Mouse (Mus musculus) megakaryocyte, embryonic 14.5 days (primary cell): Measurements from ENCODE around the gene Tldc1. TPM values are rescaled to one million over a fixed set of nuclear protein-coding genes. Genes with fewer than 3 reads are reported as not detected.

Experiments used
- H3K27me3 ChIP-seq: replicated peaks from 2 replicates; pipeline ENCODE3; 2012; ENCODE audit warnings: inconsistent platforms
- H3K36me3 ChIP-seq: replicated peaks from 2 replicates; pipeline ENCODE3; 2012; ENCODE audit warnings: low read length, inconsistent platforms, mixed read lengths
- H3K4me1 ChIP-seq: 2 replicates; pipeline ENCODE4 v1.6.1; 2012; ENCODE audit warnings: inconsistent platforms
- H3K4me3 ChIP-seq: replicated peaks from 2 replicates; pipeline ENCODE3; 2012; ENCODE audit warnings: moderate library complexity, mild to moderate bottlenecking, inconsistent platforms
- H3K9me3 ChIP-seq: 2 replicates; pipeline ENCODE4 v1.6.1; 2012; ENCODE audit warnings: inconsistent platforms
- FLI1 ChIP-seq: IDR thresholded peaks from 2 replicates; pipeline ENCODE4 v1.6.1; 2012; ENCODE audit warnings: low read length, inconsistent platforms, mixed read lengths
- GATA1 ChIP-seq: IDR thresholded peaks from 3 replicates; pipeline ENCODE4 v1.6.1; 2012; ENCODE audit warnings: mixed read lengths, low read length, inconsistent platforms, borderline replicate concordance
- polyA plus RNA-seq: library from polyadenylated mRNA; stranded (reverse); fragments of >175 nt; gene quantifications from 2 replicates; pipeline ENCODE4 v1.2.3, GENCODE M21; 2012; ENCODE audit warnings: low replicate concordance; ENCODE audit not compliant: insufficient read depth

Gene Tldc1
- polyA plus RNA-seq, 1 experiment, result 1.7 TPM

- H3K4me1 ChIP-seq, result peaks cover 18% of the 10 kb centered on the region
- no peak overlapping the region for H3K4me3 ChIP-seq
- no peak for TF ChIP-seq GATA1
- TF ChIP-seq FLI1, result no peak
- H3K27me3 ChIP-seq, result peaks cover 56% of the 10 kb centered on the region
- H3K9me3 ChIP-seq, result no peaks in the 10 kb centered on the region
- H3K36me3 ChIP-seq, result no peaks in the 10 kb centered on the region
These were observed 41.8 kb downstream of the Tldc1 start for GRCm38 (mm10) chr8:119736348-119736917.

- Histone ChIP-seq H3K4me1 (no peaks in the 10 kb centered on the region), H3K36me3 (no peaks in the 10 kb centered on the region), H3K4me3 (no peak overlapping the region), H3K9me3 (no peaks in the 10 kb centered on the region), H3K27me3 (peaks cover 76% of the 10 kb centered on the region)
- TF ChIP-seq FLI1, result no peak
- TF ChIP-seq GATA1, result no peak
These were observed 46.1 kb downstream of the Tldc1 start for GRCm38 (mm10) chr8:119732072-119732471.

GRCm38 (mm10) chr8:119728351-119728895, 49.8 kb downstream of the Tldc1 start:
- Histone ChIP-seq H3K4me1 (peaks cover 12% of the 10 kb centered on the region), H3K27me3 (peaks cover 83% of the 10 kb centered on the region), H3K36me3 (no peaks in the 10 kb centered on the region), H3K4me3 (no peak overlapping the region), H3K9me3 (peaks cover 3% of the 10 kb centered on the region; the same call in 1 of the 2 replicates)
- TF ChIP-seq GATA1 (no peak), FLI1 (no peak)

- Histone ChIP-seq H3K4me1 (peaks cover 14% of the 10 kb centered on the region), H3K4me3 (no peak overlapping the region), H3K9me3 (peaks cover 3% of the 10 kb centered on the region; the same call in 1 of the 2 replicates), H3K36me3 (no peaks in the 10 kb centered on the region), H3K27me3 (peaks cover 84% of the 10 kb centered on the region)
- TF ChIP-seq FLI1, result no peak
- no peak for TF ChIP-seq GATA1
These were observed 51.1 kb downstream of the Tldc1 start for GRCm38 (mm10) chr8:119727093-119727492.

GRCm38 (mm10) chr8:119724596-119724995, 53.6 kb downstream of the Tldc1 start:
- H3K4me3 ChIP-seq, result no peak overlapping the region
- no peak for TF ChIP-seq GATA1
- TF ChIP-seq FLI1, result no peak
- no peaks in the 10 kb centered on the region for H3K36me3 ChIP-seq
- H3K27me3 ChIP-seq, result peaks cover 84% of the 10 kb centered on the region
- H3K4me1 ChIP-seq, result peaks cover 14% of the 10 kb centered on the region
- peaks cover 3% of the 10 kb centered on the region; the same call in 1 of the 2 replicates for H3K9me3 ChIP-seq

- H3K4me3 ChIP-seq, result peak overlapping the region; percentile 54
- H3K27me3 ChIP-seq, result peaks cover 85% of the 10 kb centered on the region
- H3K4me1 ChIP-seq, result peaks cover 14% of the 10 kb centered on the region
- peaks cover 3% of the 10 kb centered on the region; the same call in 1 of the 2 replicates for H3K9me3 ChIP-seq
- H3K36me3 ChIP-seq, result no peaks in the 10 kb centered on the region
- no peak for TF ChIP-seq FLI1
- no peak for TF ChIP-seq GATA1
These were observed 54.5 kb downstream of the Tldc1 start for GRCm38 (mm10) chr8:119723676-119724075.

GRCm38 (mm10) chr8:119722348-119722747, 55.9 kb downstream of the Tldc1 start:
- Histone ChIP-seq H3K27me3 (peaks cover 77% of the 10 kb centered on the region), H3K9me3 (peaks cover 3% of the 10 kb centered on the region; the same call in 1 of the 2 replicates), H3K4me3 (no peak overlapping the region), H3K36me3 (no peaks in the 10 kb centered on the region), H3K4me1 (peaks cover 19% of the 10 kb centered on the region)
- no peak for TF ChIP-seq GATA1
- TF ChIP-seq FLI1, result no peak

- Histone ChIP-seq H3K9me3 (no peaks in the 10 kb centered on the region), H3K4me3 (no peak overlapping the region), H3K4me1 (peaks cover 19% of the 10 kb centered on the region), H3K27me3 (peaks cover 81% of the 10 kb centered on the region), H3K36me3 (no peaks in the 10 kb centered on the region)
- TF ChIP-seq FLI1, result no peak
These were observed 59.2 kb downstream of the Tldc1 start for GRCm38 (mm10) chr8:119719011-119719501.

GRCm38 (mm10) chr8:119717765-119718164, 60.5 kb downstream of the Tldc1 start:
- H3K9me3 ChIP-seq, result no peaks in the 10 kb centered on the region
- no peak for TF ChIP-seq FLI1
- no peak for TF ChIP-seq GATA1
- H3K36me3 ChIP-seq, result no peaks in the 10 kb centered on the region
- H3K4me3 ChIP-seq, result no peak overlapping the region
- H3K4me1 ChIP-seq, result peaks cover 15% of the 10 kb centered on the region
- H3K27me3 ChIP-seq, result peaks cover 83% of the 10 kb centered on the region

- no peaks in the 10 kb centered on the region for H3K36me3 ChIP-seq
- TF ChIP-seq GATA1 (no peak), FLI1 (no peak)
- peaks cover 82% of the 10 kb centered on the region for H3K27me3 ChIP-seq
- no peaks in the 10 kb centered on the region for H3K9me3 ChIP-seq
- H3K4me1 ChIP-seq, result peaks cover 23% of the 10 kb centered on the region
- H3K4me3 ChIP-seq, result no peak overlapping the region
These were observed 61.4 kb downstream of the Tldc1 start for GRCm38 (mm10) chr8:119716730-119717299.
